Mouse (Mus musculus): ENCODE data around the gene Fibcd1. TPM values are rescaled to one million over a fixed set of nuclear protein-coding genes. Genes with fewer than 3 reads are reported as not detected.

Fibcd1 gene
- polyA plus RNA-seq, 1 experiment = 0.54 TPM

DNA sequence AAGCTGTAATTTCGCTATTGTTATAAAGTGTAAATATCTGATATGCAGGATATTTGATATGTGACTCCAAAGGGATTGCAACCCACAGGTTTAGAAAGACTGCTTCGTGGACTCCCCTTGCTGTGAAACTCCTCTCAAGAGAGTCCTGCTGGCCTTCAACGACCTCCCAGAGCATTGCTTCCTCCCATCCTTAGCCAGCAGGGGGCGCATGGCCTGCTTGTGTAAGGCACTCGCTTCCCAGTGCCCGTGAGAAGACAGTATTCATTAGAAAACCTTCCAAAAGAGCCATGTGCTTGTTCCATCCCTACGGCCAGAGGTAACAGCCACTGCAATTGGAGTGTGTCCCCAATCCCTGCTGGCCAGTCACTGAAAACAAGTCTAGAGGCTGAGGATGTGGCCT is 58.8 kb downstream of the Fibcd1 start:
- Histone ChIP-seq H3K4me1 (ENCODE audit: control insufficient read depth, insufficient read depth, low read length) (no peaks in the 10 kb centered on the region), H3K27me3 (ENCODE audit: control insufficient read depth, insufficient read depth, low read length) (no peaks in the 10 kb centered on the region), H3K27ac (ENCODE audit: control insufficient read depth, insufficient read depth, low read depth, low read length) (no peak overlapping the region), H3K4me3 (ENCODE audit: control insufficient read depth, low read depth, low read length) (no peak overlapping the region), H3K36me3 (ENCODE audit: control insufficient read depth, insufficient read depth, low read length) (peaks cover 5% of the 10 kb centered on the region)
- TF ChIP-seq CTCF (IDR thresholded peaks at IDR 0.05; ENCODE audit: control insufficient read depth, insufficient read depth, insufficient replicate concordance, low read depth, low read length) (peak; percentile 77; the same call in 1 of the 2 replicates), POLR2A (IDR thresholded peaks at IDR 0.05; ENCODE audit: control insufficient read depth, low read depth, low read length) (no peak)

- no peaks in the 10 kb centered on the region for H3K27me3 ChIP-seq (ENCODE audit: control insufficient read depth, insufficient read depth, low read length)
- no peak overlapping the region for H3K4me3 ChIP-seq (ENCODE audit: control insufficient read depth, low read depth, low read length)
- H3K4me1 ChIP-seq (ENCODE audit: control insufficient read depth, insufficient read depth, low read length) = no peaks in the 10 kb centered on the region
- no peak for TF ChIP-seq POLR2A (IDR thresholded peaks at IDR 0.05; ENCODE audit: control insufficient read depth, low read depth, low read length)
- peak; percentile 56; the same call in 1 of the 2 replicates for TF ChIP-seq CTCF (IDR thresholded peaks at IDR 0.05; ENCODE audit: control insufficient read depth, insufficient read depth, insufficient replicate concordance, low read depth, low read length)
- H3K36me3 ChIP-seq (ENCODE audit: control insufficient read depth, insufficient read depth, low read length) = peaks cover 6% of the 10 kb centered on the region
- no peak overlapping the region for H3K27ac ChIP-seq (ENCODE audit: control insufficient read depth, insufficient read depth, low read depth, low read length)
Observed at GRCm38 (mm10) chr2:31785074-31785473, 60.7 kb downstream of the Fibcd1 start.

DNA sequence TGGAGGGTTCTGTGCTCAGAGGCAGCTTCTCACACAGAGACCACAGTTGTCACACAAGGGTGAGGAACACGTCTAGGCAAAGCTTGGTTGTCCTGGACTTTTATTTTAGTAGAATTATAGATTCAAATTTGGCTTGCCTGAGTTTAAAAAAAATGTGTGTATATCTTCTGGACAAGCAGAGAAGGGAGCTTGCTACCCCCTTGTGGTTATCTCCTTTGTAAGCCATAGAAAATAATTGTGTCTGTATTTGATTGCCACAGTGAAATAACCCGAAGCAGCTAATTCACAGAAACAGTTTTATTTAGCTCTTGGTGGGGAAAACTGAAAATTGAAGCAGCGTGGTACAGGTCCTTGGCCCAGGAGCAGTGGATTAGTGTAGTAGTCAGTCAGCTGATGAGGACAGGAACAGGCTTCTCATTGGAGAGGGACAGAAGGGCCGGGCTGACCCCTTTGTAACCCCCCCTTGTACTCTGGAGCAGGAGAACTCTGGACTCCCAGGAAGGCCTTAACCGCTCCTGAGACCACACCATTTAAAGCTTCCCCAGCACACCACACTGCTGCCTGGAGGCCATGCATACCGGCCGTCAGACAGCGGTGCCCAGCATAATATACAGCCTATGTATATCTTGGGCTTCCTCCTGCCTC is 62.7 kb downstream of the Fibcd1 start:
- peaks cover 6% of the 10 kb centered on the region for H3K36me3 ChIP-seq (ENCODE audit: control insufficient read depth, insufficient read depth, low read length)
- no peak overlapping the region for H3K4me3 ChIP-seq (ENCODE audit: control insufficient read depth, low read depth, low read length)
- TF ChIP-seq CTCF (IDR thresholded peaks at IDR 0.05; ENCODE audit: control insufficient read depth, insufficient read depth, insufficient replicate concordance, low read depth, low read length) (no peak), POLR2A (IDR thresholded peaks at IDR 0.05; ENCODE audit: control insufficient read depth, low read depth, low read length) (no peak)

GRCm38 (mm10) chr2:31779258-31779657 is 66.5 kb downstream of the Fibcd1 start:
- H3K36me3 ChIP-seq (ENCODE audit: control insufficient read depth, insufficient read depth, low read length) = peaks cover 3% of the 10 kb centered on the region; the same call in 1 of the 2 replicates
- no peak overlapping the region for H3K27ac ChIP-seq (ENCODE audit: control insufficient read depth, insufficient read depth, low read depth, low read length)
- H3K4me1 ChIP-seq (ENCODE audit: control insufficient read depth, insufficient read depth, low read length) = no peaks in the 10 kb centered on the region
- H3K27me3 ChIP-seq (ENCODE audit: control insufficient read depth, insufficient read depth, low read length) = no peaks in the 10 kb centered on the region
- no peak for TF ChIP-seq CTCF (IDR thresholded peaks at IDR 0.05; ENCODE audit: control insufficient read depth, insufficient read depth, insufficient replicate concordance, low read depth, low read length)
- TF ChIP-seq POLR2A (IDR thresholded peaks at IDR 0.05; ENCODE audit: control insufficient read depth, low read depth, low read length) = no peak
- H3K4me3 ChIP-seq (ENCODE audit: control insufficient read depth, low read depth, low read length) = no peak overlapping the region

More for the DNA sequence above, 62.7 kb downstream of the Fibcd1 start:
- no peaks in the 10 kb centered on the region for H3K4me1 ChIP-seq (ENCODE audit: control insufficient read depth, insufficient read depth, low read length)
- H3K27ac ChIP-seq (ENCODE audit: control insufficient read depth, insufficient read depth, low read depth, low read length) = no peak overlapping the region
- H3K27me3 ChIP-seq (ENCODE audit: control insufficient read depth, insufficient read depth, low read length) = no peaks in the 10 kb centered on the region

GRCm38 (mm10) chr2:31776479-31776878 is 69.3 kb downstream of the Fibcd1 start:
- Histone ChIP-seq H3K4me1 (ENCODE audit: control insufficient read depth, insufficient read depth, low read length) (no peaks in the 10 kb centered on the region), H3K36me3 (ENCODE audit: control insufficient read depth, insufficient read depth, low read length) (no peaks in the 10 kb centered on the region; the same call in 1 of the 2 replicates), H3K27me3 (ENCODE audit: control insufficient read depth, insufficient read depth, low read length) (no peaks in the 10 kb centered on the region), H3K4me3 (ENCODE audit: control insufficient read depth, low read depth, low read length) (no peak overlapping the region), H3K27ac (ENCODE audit: control insufficient read depth, insufficient read depth, low read depth, low read length) (no peak overlapping the region)
- TF ChIP-seq POLR2A (IDR thresholded peaks at IDR 0.05; ENCODE audit: control insufficient read depth, low read depth, low read length) (no peak), CTCF (IDR thresholded peaks at IDR 0.05; ENCODE audit: control insufficient read depth, insufficient read depth, insufficient replicate concordance, low read depth, low read length) (no peak)

DNA sequence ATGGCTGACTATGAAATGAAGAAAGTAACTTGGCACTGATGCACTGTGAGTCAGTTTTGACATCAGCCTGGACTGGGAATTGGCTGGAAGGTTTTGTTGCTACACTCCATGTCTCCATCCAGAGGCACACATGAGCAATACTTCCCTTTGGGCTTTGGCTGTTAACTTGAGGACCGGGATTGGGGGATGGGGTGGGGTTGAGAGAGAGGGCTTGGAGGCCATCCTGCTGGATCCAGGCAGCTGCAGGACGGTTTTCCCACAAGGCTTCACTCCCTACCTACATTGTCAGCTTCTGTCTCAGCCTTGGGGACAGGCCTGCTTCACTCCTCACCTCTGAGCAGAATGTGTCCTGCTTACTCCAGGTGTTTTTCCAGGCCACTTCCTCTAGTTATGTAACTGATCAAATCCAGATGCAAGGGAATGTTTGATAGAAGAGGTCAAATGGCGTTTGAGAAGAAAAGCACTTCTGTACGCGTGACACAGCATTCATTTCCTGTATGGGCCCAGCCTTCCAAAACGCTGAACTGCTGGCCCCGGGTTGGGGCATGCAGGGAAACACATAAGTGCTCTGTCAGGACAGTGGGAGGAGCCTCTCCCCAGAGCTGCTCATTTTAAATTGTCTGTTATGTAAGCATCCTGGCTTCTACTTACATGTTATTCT is 74.9 kb downstream of the Fibcd1 start:
- Histone ChIP-seq H3K36me3 (ENCODE audit: control insufficient read depth, insufficient read depth, low read length) (no peaks in the 10 kb centered on the region), H3K4me3 (ENCODE audit: control insufficient read depth, low read depth, low read length) (no peak overlapping the region), H3K27ac (ENCODE audit: control insufficient read depth, insufficient read depth, low read depth, low read length) (peak overlapping the region; percentile 63), H3K27me3 (ENCODE audit: control insufficient read depth, insufficient read depth, low read length) (no peaks in the 10 kb centered on the region), H3K4me1 (ENCODE audit: control insufficient read depth, insufficient read depth, low read length) (peaks cover 9% of the 10 kb centered on the region)
- TF ChIP-seq CTCF (IDR thresholded peaks at IDR 0.05; ENCODE audit: control insufficient read depth, insufficient read depth, insufficient replicate concordance, low read depth, low read length) (no peak), POLR2A (IDR thresholded peaks at IDR 0.05; ENCODE audit: control insufficient read depth, low read depth, low read length) (no peak)

DNA sequence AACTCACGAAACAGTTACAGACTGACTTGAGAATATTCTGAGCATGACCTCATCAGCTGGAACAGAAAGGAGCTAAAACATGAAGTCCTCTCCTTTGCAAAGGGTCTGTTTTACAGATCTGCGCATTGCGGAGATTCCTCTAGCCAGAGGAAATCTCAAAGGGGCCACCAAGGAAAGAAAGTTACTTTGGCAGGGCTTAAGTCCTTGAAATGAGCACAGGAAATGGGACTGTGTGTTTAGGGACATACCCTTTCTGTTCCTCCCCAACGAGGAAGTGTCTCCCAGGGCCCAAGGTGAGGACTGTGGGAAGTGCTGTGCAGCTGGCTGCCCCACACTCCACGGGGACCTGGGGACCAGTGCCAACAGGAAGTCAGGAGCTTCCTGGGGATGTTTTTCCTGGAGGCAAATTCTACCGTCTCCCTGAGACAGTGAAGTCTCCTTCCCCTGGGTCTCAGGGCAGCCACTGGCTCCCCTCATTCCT is 76.1 kb downstream of the Fibcd1 start:
- TF ChIP-seq POLR2A (IDR thresholded peaks at IDR 0.05; ENCODE audit: control insufficient read depth, low read depth, low read length) (no peak), CTCF (IDR thresholded peaks at IDR 0.05; ENCODE audit: control insufficient read depth, insufficient read depth, insufficient replicate concordance, low read depth, low read length) (no peak)
- H3K27ac ChIP-seq (ENCODE audit: control insufficient read depth, insufficient read depth, low read depth, low read length) = peak overlapping the region; percentile 64
- H3K4me3 ChIP-seq (ENCODE audit: control insufficient read depth, low read depth, low read length) = no peak overlapping the region
- H3K4me1 ChIP-seq (ENCODE audit: control insufficient read depth, insufficient read depth, low read length) = peaks cover 9% of the 10 kb centered on the region
- no peaks in the 10 kb centered on the region for H3K27me3 ChIP-seq (ENCODE audit: control insufficient read depth, insufficient read depth, low read length)
- no peaks in the 10 kb centered on the region for H3K36me3 ChIP-seq (ENCODE audit: control insufficient read depth, insufficient read depth, low read length)

Data from testis, adult 2 months (tissue).